Mouse (Mus musculus) megakaryocyte progenitor cell, adult 5-6 weeks (primary cell): ENCODE measurements around the gene Cr2. TPM values are rescaled to one million over a fixed set of nuclear protein-coding genes. Genes with fewer than 3 reads are reported as not detected.

ENCODE experiments used
- total RNA-seq, 2 experiments: library from RNA; stranded (forward) in 1 of 2; stranded (reverse) in 1 of 2; fragments of 157-497, 149-512 nt in 1 of 2; fragments of 200-1000 nt in 1 of 2; gene quantifications; 2 replicates each; pipeline versions ENCODE4 v1.2.3 to v1.2.4; 2015 to 2017

Gene Cr2
- total RNA-seq, 2 experiments from 2014 or later = not detected

Other genes with a start within 250 kb of the Cr2 start
- 177 and 202 TPM in 2 replicates for gene Cd34, start 237.9 kb downstream of the Cr2 start, total RNA-seq (2015)
- gene Cd34, start 237.9 kb downstream of the Cr2 start, total RNA-seq (2017) = 240 and 266 TPM in 2 replicates
- 1.6 and 1.9 TPM in 2 replicates for gene Cd46, start 84.5 kb downstream of the Cr2 start, total RNA-seq (2015)
- gene Cd46, start 84.5 kb downstream of the Cr2 start, total RNA-seq (2017) = 0.33 and 0.88 TPM in 2 replicates
- gene Cr1l, start 45.1 kb downstream of the Cr2 start, total RNA-seq (2015) = 120 and 134 TPM in 2 replicates
- gene Cr1l, start 45.1 kb downstream of the Cr2 start, total RNA-seq (2017) = 101 and 119 TPM in 2 replicates